ENCODE assay signal across 9 mouse cellular contexts in genomic region chr15:25891556-25891955, GRCm38 (mm10). TPM values are rescaled to one million over a fixed set of nuclear protein-coding genes. Genes with fewer than 3 reads are reported as not detected.
A peak's percentile ranks its signal among the peaks of the same experiment; 100 is the strongest.
DNase-seq lines count a peak whose midpoint lies in the region; ATAC-seq and TF ChIP-seq lines count a peak whose summit lies in the region.
"Had no signal": no experiment of that assay in that cellular context is flagged by ENCODE, and none has a peak within 500 bp of the region (broad histone marks: within the 10 kb centered on the region; RNA-seq: fewer than 3 reads in every experiment).

No protein-coding gene starts in this region.

- no peaks in the 10 kb centered on the region for H3K27me3 ChIP-seq in lung, postnatal 0 days (replicated peaks; ENCODE audit: insufficient read depth, low read length)
- H3K27me3 ChIP-seq in midbrain, postnatal 0 days (ENCODE audit: insufficient read depth, low read length), result no peaks in the 10 kb centered on the region
- H3K27me3 ChIP-seq: neural tube, embryonic 12.5 days had no signal

- no peaks in the 10 kb centered on the region for H3K9me3 ChIP-seq in lung, postnatal 0 days (ENCODE audit: low read length)
- H3K9me3 ChIP-seq in midbrain, postnatal 0 days (ENCODE audit: low read length), result no peaks in the 10 kb centered on the region
- H3K9me3 ChIP-seq: neural tube, embryonic 12.5 days had no signal

- no peak overlapping the region for H3K4me3 ChIP-seq in lung, postnatal 0 days (ENCODE audit: low read depth, low read length)
- no peak overlapping the region for H3K4me3 ChIP-seq in midbrain, postnatal 0 days (ENCODE audit: low read depth, low read length)
- H3K4me3 ChIP-seq: neural tube, embryonic 12.5 days had no signal

- no peaks in the 10 kb centered on the region for H3K36me3 ChIP-seq in lung, postnatal 0 days (ENCODE audit: insufficient read depth, low read length)
- H3K36me3 ChIP-seq in midbrain, postnatal 0 days (ENCODE audit: insufficient read depth, low read length), result peaks cover 2% of the 10 kb centered on the region; the same call in 1 of the 2 replicates
- H3K36me3 ChIP-seq: neural tube, embryonic 12.5 days had no signal

- WGBS in lung, postnatal 0 days, result 86% methylated on average over 11 of the region's 11 CpGs
- WGBS in midbrain, postnatal 0 days, result 92% methylated on average over 11 of the region's 11 CpGs

- DNase-seq in lung, adult 18-20 months, result peak; percentile 30 to 56
- no peak for DNase-seq in lung, postnatal 0 days (ENCODE audit: low spot score)
- peak; percentile 38 for DNase-seq in c-Kit-positive CD71-negative TER-119-negative erythroid progenitor cells, embryonic 14.5 days (ENCODE audit: low read depth)
- DNase-seq in monocyte, adult 2 months (ENCODE audit: low read depth in 1 of 2, low spot score in 2 of 2), result peak; percentile 51 to 62
- peak; percentile 65 to 77 for DNase-seq in thymus, postnatal 36 days
- DNase-seq in midbrain, postnatal 0 days (ENCODE audit: low spot score), result no peak
- DNase-seq in cerebellum, postnatal 25 days, result no peak

- ATAC-seq in lung, postnatal 0 days, result no peak
- ATAC-seq in midbrain, postnatal 0 days (ENCODE audit: low FRiP score), result no peak
- ATAC-seq: intestine, embryonic 16.5 days had no signal

- H3K4me2 ChIP-seq in lung, postnatal 0 days (replicated peaks; ENCODE audit: low read depth, low read length), result no peak overlapping the region
- no peak overlapping the region for H3K4me2 ChIP-seq in midbrain, postnatal 0 days (ENCODE audit: low read depth, low read length, poor library complexity, severe bottlenecking)
- H3K4me2 ChIP-seq: neural tube, embryonic 12.5 days had no signal

- H3K27ac ChIP-seq in lung, postnatal 0 days (ENCODE audit: low read length), result no peak overlapping the region
- no peak overlapping the region for H3K27ac ChIP-seq in midbrain, postnatal 0 days (ENCODE audit: low read depth, low read length)
- H3K27ac ChIP-seq: neural tube, embryonic 12.5 days had no signal

- no peaks in the 10 kb centered on the region for H3K4me1 ChIP-seq in lung, postnatal 0 days (ENCODE audit: insufficient read depth, low read depth, low read length)
- H3K4me1 ChIP-seq in midbrain, postnatal 0 days (ENCODE audit: insufficient read depth, low read length), result no peaks in the 10 kb centered on the region
- H3K4me1 ChIP-seq: neural tube, embryonic 12.5 days had no signal

- no peak for TF ChIP-seq CTCF in lung, postnatal 0 days (IDR thresholded peaks at IDR 0.05)
- no peak for TF ChIP-seq CTCF in midbrain, postnatal 0 days (IDR thresholded peaks at IDR 0.05)

- no peak overlapping the region for H3K9ac ChIP-seq in lung, postnatal 0 days (replicated peaks; ENCODE audit: low read depth)
- H3K9ac ChIP-seq in midbrain, postnatal 0 days (replicated peaks; ENCODE audit: low read length, poor library complexity, severe bottlenecking), result no peak overlapping the region
- H3K9ac ChIP-seq: neural tube, embryonic 12.5 days had no signal

- TF ChIP-seq EP300 in lung, postnatal 0 days (IDR thresholded peaks at IDR 0.05), result no peak

RNA-seq across cellular contexts. Expression of gene Retreg1, which starts 48.6 kb away (rescaled TPM):
- 36.2 and 36.8 TPM in 2 replicates for polyA plus RNA-seq in lung, postnatal 0 days (2015; fragmentation: Nextera tagmentation; extraction: Ambion mirVana)
- total RNA-seq in midbrain, postnatal 0 days (2014; rRNA removed), result 29.0 and 44.6 TPM in 2 replicates
- polyA plus RNA-seq in midbrain, postnatal 0 days (2015; fragmentation: Nextera tagmentation; extraction: Ambion mirVana), result 21.9 and 28.0 TPM in 2 replicates

Comparison
In these comparisons a context has a peak if more than half of its experiments do, and no peak if none do; other contexts are left out.
1. DNase-seq: peak in lung, adult 18-20 months (2 of 2), c-Kit-positive CD71-negative TER-119-negative erythroid progenitor cells, embryonic 14.5 days (single experiment), monocyte, adult 2 months (2 of 2) and thymus, postnatal 36 days (2 of 2); none in lung, postnatal 0 days (single experiment), midbrain, postnatal 0 days (single experiment) and cerebellum, postnatal 25 days (0 of 2).